Mouse (Mus musculus): ENCODE results near the gene Socs7. TPM values are rescaled to one million over a fixed set of nuclear protein-coding genes. Genes with fewer than 3 reads are reported as not detected.

The Socs7 gene
- polyA plus RNA-seq, 1 experiment: 17.3 TPM

- no peak for DNase-seq
- Histone ChIP-seq H3K27ac (ENCODE audit: control insufficient read depth, insufficient read depth, low read length) (no peak overlapping the region), H3K4me3 (ENCODE audit: control insufficient read depth, insufficient read depth, low read length) (no peak overlapping the region), H3K4me1 (replicated peaks; ENCODE audit: control insufficient read depth, insufficient read depth, low read length) (peaks cover 34% of the 10 kb centered on the region), H3K27me3 (ENCODE audit: control insufficient read depth, insufficient read depth, low read length) (peaks cover 12% of the 10 kb centered on the region), H3K36me3 (ENCODE audit: control insufficient read depth, insufficient read depth, low read length) (no peaks in the 10 kb centered on the region)
- no peak for TF ChIP-seq CTCF (IDR thresholded peaks at IDR 0.05; ENCODE audit: borderline replicate concordance, control insufficient read depth, extremely low read depth, insufficient read depth, low read length, poor library complexity)
- TF ChIP-seq POLR2A (IDR thresholded peaks at IDR 0.05; ENCODE audit: control insufficient read depth, extremely low read depth, insufficient read depth, low read length, poor library complexity): no peak
- WGBS: 22% methylated on average over 9 of the region's 9 CpGs
These were observed 76.5 kb downstream of the Socs7 start for GRCm38 (mm10) chr11:97438868-97439267.

GRCm38 (mm10) chr11:97439935-97440334 is 77.6 kb downstream of the Socs7 start:
- 3% methylated on average over 36 of the region's 37 CpGs for WGBS
- TF ChIP-seq CTCF (IDR thresholded peaks at IDR 0.05; ENCODE audit: borderline replicate concordance, control insufficient read depth, extremely low read depth, insufficient read depth, low read length, poor library complexity): no peak
- TF ChIP-seq POLR2A (IDR thresholded peaks at IDR 0.05; ENCODE audit: control insufficient read depth, extremely low read depth, insufficient read depth, low read length, poor library complexity): no peak
- no peak for DNase-seq

GRCm38 (mm10) chr11:97440441-97440881 is 78.1 kb downstream of the Socs7 start:
- H3K27me3 ChIP-seq (ENCODE audit: control insufficient read depth, insufficient read depth, low read length): peaks cover 12% of the 10 kb centered on the region
- no peak for DNase-seq
- no peak overlapping the region for H3K27ac ChIP-seq (ENCODE audit: control insufficient read depth, insufficient read depth, low read length)
- no peak for TF ChIP-seq POLR2A (IDR thresholded peaks at IDR 0.05; ENCODE audit: control insufficient read depth, extremely low read depth, insufficient read depth, low read length, poor library complexity)
- TF ChIP-seq CTCF (IDR thresholded peaks at IDR 0.05; ENCODE audit: borderline replicate concordance, control insufficient read depth, extremely low read depth, insufficient read depth, low read length, poor library complexity): no peak
- peaks cover 26% of the 10 kb centered on the region for H3K4me1 ChIP-seq (replicated peaks; ENCODE audit: control insufficient read depth, insufficient read depth, low read length)
- WGBS: 10% methylated on average over 34 of the region's 34 CpGs
- no peaks in the 10 kb centered on the region for H3K36me3 ChIP-seq (ENCODE audit: control insufficient read depth, insufficient read depth, low read length)
- H3K4me3 ChIP-seq (ENCODE audit: control insufficient read depth, insufficient read depth, low read length): peak overlapping the region; percentile 17

More at GRCm38 (mm10) chr11:97439935-97440334, 77.6 kb downstream of the Socs7 start:
- Histone ChIP-seq H3K27me3 (ENCODE audit: control insufficient read depth, insufficient read depth, low read length) (peaks cover 12% of the 10 kb centered on the region), H3K36me3 (ENCODE audit: control insufficient read depth, insufficient read depth, low read length) (no peaks in the 10 kb centered on the region), H3K4me3 (ENCODE audit: control insufficient read depth, insufficient read depth, low read length) (peak overlapping the region; percentile 17; the same call in 1 of the 2 replicates), H3K4me1 (replicated peaks; ENCODE audit: control insufficient read depth, insufficient read depth, low read length) (peaks cover 30% of the 10 kb centered on the region), H3K27ac (ENCODE audit: control insufficient read depth, insufficient read depth, low read length) (no peak overlapping the region)

- TF ChIP-seq POLR2A (IDR thresholded peaks at IDR 0.05; ENCODE audit: control insufficient read depth, extremely low read depth, insufficient read depth, low read length, poor library complexity): no peak
- no peak for TF ChIP-seq CTCF (IDR thresholded peaks at IDR 0.05; ENCODE audit: borderline replicate concordance, control insufficient read depth, extremely low read depth, insufficient read depth, low read length, poor library complexity)
- 57% methylated on average over 15 of the region's 15 CpGs for WGBS
- H3K27ac ChIP-seq (ENCODE audit: control insufficient read depth, insufficient read depth, low read length): no peak overlapping the region
- no peak overlapping the region for H3K4me3 ChIP-seq (ENCODE audit: control insufficient read depth, insufficient read depth, low read length)
- H3K4me1 ChIP-seq (replicated peaks; ENCODE audit: control insufficient read depth, insufficient read depth, low read length): peaks cover 21% of the 10 kb centered on the region
- H3K27me3 ChIP-seq (ENCODE audit: control insufficient read depth, insufficient read depth, low read length): peaks cover 12% of the 10 kb centered on the region
- no peaks in the 10 kb centered on the region for H3K36me3 ChIP-seq (ENCODE audit: control insufficient read depth, insufficient read depth, low read length)
- DNase-seq: no peak
These were observed 78.8 kb downstream of the Socs7 start for GRCm38 (mm10) chr11:97441036-97441657.

- no peaks in the 10 kb centered on the region for H3K36me3 ChIP-seq (ENCODE audit: control insufficient read depth, insufficient read depth, low read length)
- H3K4me1 ChIP-seq (replicated peaks; ENCODE audit: control insufficient read depth, insufficient read depth, low read length): peaks cover 21% of the 10 kb centered on the region
- H3K27ac ChIP-seq (ENCODE audit: control insufficient read depth, insufficient read depth, low read length): no peak overlapping the region
- no peak for DNase-seq
- TF ChIP-seq POLR2A (IDR thresholded peaks at IDR 0.05; ENCODE audit: control insufficient read depth, extremely low read depth, insufficient read depth, low read length, poor library complexity) (no peak), CTCF (IDR thresholded peaks at IDR 0.05; ENCODE audit: borderline replicate concordance, control insufficient read depth, extremely low read depth, insufficient read depth, low read length, poor library complexity) (no peak)
- no peak overlapping the region for H3K4me3 ChIP-seq (ENCODE audit: control insufficient read depth, insufficient read depth, low read length)
- 9% methylated on average over 3 of the region's 3 CpGs for WGBS
- H3K27me3 ChIP-seq (ENCODE audit: control insufficient read depth, insufficient read depth, low read length): peaks cover 12% of the 10 kb centered on the region
These were observed 79.3 kb downstream of the Socs7 start for GRCm38 (mm10) chr11:97441658-97442125.

GRCm38 (mm10) chr11:97442891-97443675 is 80.7 kb downstream of the Socs7 start:
- no peak overlapping the region for H3K27ac ChIP-seq (ENCODE audit: control insufficient read depth, insufficient read depth, low read length)
- no peak overlapping the region for H3K4me3 ChIP-seq (ENCODE audit: control insufficient read depth, insufficient read depth, low read length)
- TF ChIP-seq POLR2A (IDR thresholded peaks at IDR 0.05; ENCODE audit: control insufficient read depth, extremely low read depth, insufficient read depth, low read length, poor library complexity) (no peak), CTCF (IDR thresholded peaks at IDR 0.05; ENCODE audit: borderline replicate concordance, control insufficient read depth, extremely low read depth, insufficient read depth, low read length, poor library complexity) (no peak)
- peaks cover 12% of the 10 kb centered on the region for H3K27me3 ChIP-seq (ENCODE audit: control insufficient read depth, insufficient read depth, low read length)
- peaks cover 21% of the 10 kb centered on the region for H3K4me1 ChIP-seq (replicated peaks; ENCODE audit: control insufficient read depth, insufficient read depth, low read length)
- WGBS: 84% methylated on average over 11 of the region's 11 CpGs
- no peaks in the 10 kb centered on the region for H3K36me3 ChIP-seq (ENCODE audit: control insufficient read depth, insufficient read depth, low read length)
- DNase-seq: no peak
